Mouse (Mus musculus) lung, adult 2 months (tissue): ENCODE measurements around the gene Ghitm.

Experiments used
- CTCF ChIP-seq: fragments of 200-500 bp; IDR thresholded peaks from 2 replicates; pipeline ENCODE4 v1.5.1; 2011; ENCODE audit warnings: mild to moderate bottlenecking, low read length, control low read depth; ENCODE audit not compliant: insufficient read depth
- POLR2A ChIP-seq: fragments of 200-500 bp; IDR thresholded peaks from 2 replicates; pipeline ENCODE4 v1.6.1; 2011; ENCODE audit warnings: low read depth, mild to moderate bottlenecking, control low read depth, low read length, borderline replicate concordance; ENCODE audit errors: extremely low read depth

DNA sequence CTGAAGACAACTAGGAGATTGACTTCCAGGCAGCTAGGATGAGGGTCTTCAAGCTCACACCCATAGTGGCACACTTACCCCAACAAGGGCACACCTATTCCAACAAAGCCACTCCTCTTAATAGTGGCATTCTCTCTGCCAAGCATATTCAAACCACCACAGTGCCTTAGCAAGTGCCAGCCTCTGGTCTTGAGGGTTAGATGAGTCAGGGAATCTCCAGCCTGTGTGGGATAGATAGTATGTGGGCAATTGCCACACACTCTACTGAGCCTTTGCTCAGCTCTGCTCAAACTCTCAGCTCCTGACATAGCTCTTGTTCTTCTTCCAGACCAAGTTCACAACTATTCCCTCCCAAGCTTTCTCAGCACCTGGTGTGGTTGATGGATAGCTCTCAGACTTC lies 23.7 kb downstream of the Ghitm start:
- TF ChIP-seq CTCF: no peak
- TF ChIP-seq POLR2A: no peak
